ENCODE assay signal across 9 mouse cellular contexts in genomic region chr13:114831367-114831833, GRCm38 (mm10). TPM values are rescaled to one million over a fixed set of nuclear protein-coding genes. Genes with fewer than 3 reads are reported as not detected.
A peak's percentile ranks its signal among the peaks of the same experiment; 100 is the strongest.
DNase-seq lines count a peak whose midpoint lies in the region; ATAC-seq and TF ChIP-seq lines count a peak whose summit lies in the region.
"Had no signal": no experiment of that assay in that cellular context is flagged by ENCODE, and none has a peak within 500 bp of the region (broad histone marks: within the 10 kb centered on the region; RNA-seq: fewer than 3 reads in every experiment).

No protein-coding gene starts in this region.

- peak; percentile 74 for TF ChIP-seq CTCF in gastrocnemius, adult 2 months (IDR thresholded peaks at IDR 0.05)

- H3K36me3 ChIP-seq in hindbrain, embryonic 15.5 days = peaks cover 23% of the 10 kb centered on the region

- peak; percentile 62; the same call in 1 of the 2 replicates for ATAC-seq in hindbrain, embryonic 15.5 days (ENCODE audit: low FRiP score, low read depth)

- no peaks in the 10 kb centered on the region for H3K9me3 ChIP-seq in hindbrain, embryonic 15.5 days
- H3K9me3 ChIP-seq: limb, embryonic 15.5 days had no signal

- DNase-seq in gastrocnemius, adult 2 months = no peak
- DNase-seq in gastrocnemius, postnatal 10 days = no peak
- DNase-seq in 416B (ENCODE audit: low read depth) = peak; percentile 68
- peak; percentile 56 for DNase-seq in ZHBTc4 (ENCODE audit: low read depth, low spot score)
- peak; percentile 61 for DNase-seq in mesoderm, embryonic 11.5 days (ENCODE audit: low read depth, low spot score)
- DNase-seq in layer of hippocampus, adult 8-10 months (ENCODE audit: low spot score in 2 of 2) = no peak
- DNase-seq in left cerebral cortex, adult 18-20 months (ENCODE audit: low spot score in 2 of 2) = no peak

- intact Hi-C loops in gastrocnemius, adult 2 months (cut with DNase I) = loop anchor here (1.0 to 10.0 kb wide), 2 partner anchors 103 to 133 kb away; partner anchors contain the start of gene Itga2

- H3K9ac ChIP-seq in hindbrain, embryonic 15.5 days = no peak overlapping the region
- H3K9ac ChIP-seq: limb, embryonic 15.5 days had no signal

- no peak overlapping the region for H3K4me3 ChIP-seq in gastrocnemius, adult 2 months
- H3K4me3 ChIP-seq in hindbrain, embryonic 15.5 days = no peak overlapping the region
- H3K4me3 ChIP-seq: limb, embryonic 15.5 days had no signal

- H3K4me1 ChIP-seq in hindbrain, embryonic 15.5 days (replicated peaks) = no peaks in the 10 kb centered on the region
- H3K4me1 ChIP-seq: limb, embryonic 15.5 days had no signal

- H3K4me2 ChIP-seq in hindbrain, embryonic 15.5 days = no peak overlapping the region
- H3K4me2 ChIP-seq: limb, embryonic 15.5 days had no signal

- no peak overlapping the region for H3K27ac ChIP-seq in gastrocnemius, adult 2 months
- H3K27ac ChIP-seq in hindbrain, embryonic 15.5 days (replicated peaks) = no peak overlapping the region
- H3K27ac ChIP-seq: limb, embryonic 15.5 days had no signal

- 79% methylated on average over 4 of the region's 4 CpGs for WGBS in hindbrain, embryonic 15.5 days

- H3K27me3 ChIP-seq in hindbrain, embryonic 15.5 days = no peaks in the 10 kb centered on the region
- H3K27me3 ChIP-seq: limb, embryonic 15.5 days had no signal

RNA-seq across cellular contexts. Expression of gene Mocs2, which starts 13.4 kb away (rescaled TPM):
- total RNA-seq in gastrocnemius, adult 2 months (2021) = 10 to 100 TPM; 45.7 to 51.6 TPM
- 10 to 100 TPM; 45.1 to 46.7 TPM for total RNA-seq in gastrocnemius, postnatal 10 days (2021)
- 125 and 126 TPM in 2 replicates for polyA plus RNA-seq in hindbrain, embryonic 15.5 days (2015; fragmentation: Nextera tagmentation; extraction: Ambion mirVana)
- total RNA-seq in layer of hippocampus, adult 8-10 months (2022) = 100 to 1,000 TPM in 1 of 4 experiments, 10 to 100 TPM in 3; 75.4 to 105 (median 93.1) TPM
- 10 to 100 TPM; 69.4 to 72.0 TPM for total RNA-seq in left cerebral cortex, adult 18-20 months (2021)

Comparison
In these comparisons a context has a peak if more than half of its experiments do, and no peak if none do; other contexts are left out.
1. DNase-seq: peak in 416B (single experiment), ZHBTc4 (single experiment) and mesoderm, embryonic 11.5 days (single experiment); none in gastrocnemius, adult 2 months (single experiment), gastrocnemius, postnatal 10 days (single experiment), layer of hippocampus, adult 8-10 months (0 of 2) and left cerebral cortex, adult 18-20 months (0 of 2).